Mouse (Mus musculus) urinary bladder, postnatal 4 days (tissue): Measurements from ENCODE around the gene A4galt.

Experiments
- DNase-seq, 2 experiments: peaks; one replicate each; pipeline ENCODE4 v3.0.0; 2021 to 2022; ENCODE audit warnings: low spot score in 2 of 2

A4galt gene

GRCm38 (mm10) chr15:83226066-83226834, 25.3 kb downstream of the A4galt start:
- DNase-seq, result no peak

GRCm38 (mm10) chr15:83224136-83224766, 27.3 kb downstream of the A4galt start:
- peak; percentile 56 to 66 for DNase-seq

GRCm38 (mm10) chr15:83223208-83223962, 28.2 kb downstream of the A4galt start:
- DNase-seq, result peak; percentile 80

GRCm38 (mm10) chr15:83221721-83222120, 29.9 kb downstream of the A4galt start:
- no peak for DNase-seq

DNA sequence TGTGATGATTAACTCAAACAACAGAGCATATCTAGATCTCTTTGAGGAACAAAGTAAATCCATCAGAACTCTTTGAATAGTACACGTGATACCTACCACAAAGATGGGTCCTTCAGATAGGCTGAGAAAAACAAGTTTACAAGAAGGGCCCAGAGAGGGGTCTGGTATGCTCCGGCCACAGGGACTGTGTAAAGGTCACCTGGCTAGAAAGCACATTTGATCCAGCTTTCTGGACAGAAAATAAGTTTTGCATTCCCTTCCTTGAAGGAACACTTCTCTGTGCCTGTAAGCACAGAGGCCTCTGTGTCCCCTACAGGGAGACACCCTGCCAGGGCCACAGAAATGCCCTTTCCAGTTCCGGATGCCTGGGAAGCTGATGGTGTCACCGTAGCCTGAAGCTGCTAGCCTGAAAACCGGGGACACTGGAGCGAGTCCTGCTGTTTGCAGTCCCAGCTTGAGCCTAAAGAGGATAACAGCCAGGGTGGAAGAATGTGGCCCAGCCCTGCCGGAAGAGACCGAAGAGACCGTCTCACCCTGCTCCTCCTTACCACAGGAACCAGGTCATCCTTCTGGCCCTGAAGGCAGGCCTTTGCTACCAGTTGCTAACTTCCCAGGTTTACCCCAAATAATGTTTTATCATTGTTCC, 31.1 kb downstream of the A4galt start:
- no peak for DNase-seq

DNA sequence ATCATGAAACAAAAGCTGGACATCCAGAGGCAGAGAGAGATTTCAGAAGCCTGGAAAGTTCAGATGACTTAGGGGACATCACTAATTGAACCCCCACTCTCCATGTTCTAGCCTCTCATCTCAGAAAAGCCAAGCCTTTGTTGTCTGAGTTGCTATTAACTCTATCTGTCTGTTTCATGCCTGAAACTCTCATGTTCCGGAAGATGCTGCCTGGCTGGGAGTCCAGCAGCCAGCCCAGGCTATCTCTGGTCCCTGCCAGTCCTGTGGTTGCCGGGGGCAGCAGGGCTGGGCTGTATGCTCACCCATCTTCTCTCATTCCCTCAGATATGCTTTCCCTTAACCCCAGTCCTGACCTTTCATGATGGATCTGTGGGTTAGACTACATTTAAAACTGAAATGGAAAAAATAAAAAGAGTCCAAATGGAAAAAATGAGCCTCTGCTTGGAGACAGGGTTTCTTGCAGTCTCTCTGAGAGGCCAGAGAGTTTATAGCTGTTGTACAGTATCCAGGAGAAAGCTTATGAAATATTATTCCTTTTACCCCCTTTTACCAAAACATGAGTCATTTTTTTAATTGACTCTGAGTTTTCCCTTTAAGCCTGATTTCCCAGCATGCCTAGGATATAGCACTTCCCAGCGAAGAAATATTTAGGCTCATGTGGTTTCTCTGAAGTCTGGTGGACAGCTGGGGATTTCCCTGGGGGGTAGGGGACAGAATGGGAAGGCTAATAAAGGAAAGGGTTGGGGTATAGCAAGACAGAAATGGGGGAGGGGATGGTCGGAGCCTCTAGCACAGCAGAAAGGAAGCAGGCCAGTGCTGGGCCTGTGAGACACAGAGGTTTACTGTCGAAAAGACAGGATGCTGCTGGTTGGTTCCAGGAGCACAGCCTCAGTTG, 36.0 kb downstream of the A4galt start:
- no peak for DNase-seq

DNA sequence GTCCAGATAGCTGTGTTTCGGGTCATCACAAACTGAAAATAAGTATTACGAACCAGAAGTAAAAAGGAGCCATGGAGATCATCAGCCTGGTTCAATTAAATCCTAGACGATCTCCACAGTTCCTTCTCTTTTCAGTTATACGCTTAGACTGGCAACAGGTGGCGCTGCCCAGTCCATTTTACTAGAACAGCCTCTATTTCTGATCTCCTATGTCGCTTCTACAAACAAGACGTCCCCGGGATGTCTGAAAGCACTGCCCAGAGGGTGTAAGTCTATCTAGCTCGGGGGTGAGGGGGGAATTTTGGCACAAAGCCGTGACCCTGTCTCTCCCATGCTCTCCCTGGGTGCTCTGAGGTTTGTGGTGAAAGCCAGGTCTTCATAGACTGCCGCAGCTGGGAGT, 41.3 kb downstream of the A4galt start:
- no peak for DNase-seq

DNA sequence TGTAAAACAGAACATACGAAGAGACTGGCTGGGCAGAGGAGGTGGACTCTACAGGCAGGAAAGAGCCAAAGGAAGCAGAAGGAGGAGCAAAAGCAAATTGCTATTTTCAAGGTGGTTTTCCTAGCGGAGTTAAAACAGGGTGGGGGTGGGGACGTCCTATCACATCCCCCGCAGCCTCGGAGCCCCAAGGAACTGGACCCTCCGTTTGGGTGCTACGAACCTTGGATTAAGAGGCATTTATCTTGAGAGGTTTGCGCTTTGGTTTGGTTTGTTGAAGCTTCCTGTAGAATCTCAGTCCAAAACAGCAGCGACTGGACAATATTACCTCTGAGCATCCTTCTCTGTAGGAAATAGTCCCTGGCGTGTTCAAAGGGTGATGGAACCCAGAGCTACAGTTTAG, 41.9 kb downstream of the A4galt start:
- no peak for DNase-seq

DNA sequence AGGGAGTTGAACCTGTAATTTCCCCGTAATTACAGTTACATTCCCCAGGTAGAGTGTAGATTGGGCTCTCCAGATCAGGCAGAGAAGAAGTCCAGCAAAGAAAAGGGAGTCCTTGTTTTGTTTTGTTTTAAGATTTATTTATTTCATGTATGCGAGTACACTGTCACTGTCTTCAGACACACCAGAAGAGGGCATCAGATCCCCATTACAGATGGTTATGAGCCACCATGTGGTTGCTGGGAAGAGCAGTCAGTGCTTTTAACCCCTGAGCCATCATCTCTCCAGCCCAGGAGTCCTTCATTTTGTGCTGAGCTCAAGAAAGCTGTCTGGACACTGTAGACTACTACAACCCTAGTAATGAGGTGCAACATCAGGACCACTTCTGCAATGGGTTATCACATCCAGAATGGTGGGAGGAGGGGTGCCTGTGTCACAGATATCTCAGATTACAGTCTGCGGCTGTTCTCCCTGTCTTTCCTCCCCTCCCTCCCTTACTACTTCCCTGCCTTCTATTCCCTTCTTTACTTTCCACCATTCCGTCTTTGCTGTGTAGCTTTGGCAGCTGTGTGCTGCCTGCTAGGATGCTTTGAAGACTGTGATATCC, 42.4 kb downstream of the A4galt start:
- DNase-seq, result no peak

DNA sequence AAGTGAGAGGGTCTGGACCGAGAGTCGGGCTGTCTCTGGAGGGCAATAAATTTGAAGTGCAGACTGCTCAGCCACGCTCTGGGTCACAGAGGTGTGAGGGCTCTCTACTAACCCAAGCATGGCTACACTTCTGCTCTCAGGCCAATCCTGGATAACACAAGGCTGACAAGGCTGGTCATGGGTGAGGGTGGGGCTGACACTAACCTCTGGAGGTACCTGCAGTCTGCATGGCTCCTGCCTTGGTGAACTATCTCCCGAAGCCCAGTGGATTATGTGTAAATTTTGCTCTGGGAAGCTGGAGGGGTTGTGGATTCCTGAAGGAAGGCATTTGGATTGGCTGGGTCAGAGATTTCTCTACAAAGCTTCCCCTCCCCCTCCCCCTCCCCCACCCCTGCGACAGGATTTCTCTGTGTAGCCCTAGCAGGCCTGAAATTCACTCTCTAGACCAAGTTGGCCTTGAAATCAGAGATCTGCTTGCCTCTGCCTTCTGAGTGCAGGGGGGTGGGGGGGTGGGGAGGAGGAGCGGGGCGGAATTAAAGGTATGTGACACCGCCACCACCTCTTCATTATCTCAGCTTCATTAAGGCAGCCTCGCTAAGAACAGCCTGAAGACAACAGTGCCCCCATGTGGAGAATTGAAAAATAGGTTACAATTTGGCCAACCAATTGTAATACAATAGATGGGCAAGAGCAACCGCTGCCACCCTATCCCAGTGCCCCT, 46.7 kb downstream of the A4galt start:
- no peak for DNase-seq

DNA sequence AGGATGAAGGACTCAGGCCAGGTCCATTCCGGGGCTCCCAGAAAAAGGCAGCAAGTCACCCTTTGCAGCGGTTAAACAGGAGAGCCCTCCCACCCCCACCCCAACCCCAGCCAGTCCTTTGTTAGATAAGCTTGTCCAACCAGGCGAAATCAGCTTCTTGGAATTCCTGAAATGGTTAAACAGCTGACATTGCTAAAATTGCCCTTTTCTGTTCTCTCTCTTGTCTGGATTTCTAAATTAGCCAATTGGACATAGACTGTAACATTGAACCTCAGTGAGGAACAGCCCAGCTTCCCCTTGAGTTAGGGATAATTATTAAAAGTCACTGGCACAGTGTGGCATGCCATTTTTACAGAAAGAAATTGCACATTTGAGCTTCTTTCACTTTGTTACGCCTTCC, 49.2 kb downstream of the A4galt start:
- DNase-seq, result no peak

- DNase-seq, result no peak
These were observed 58.2 kb downstream of the A4galt start for GRCm38 (mm10) chr15:83193413-83193812.

GRCm38 (mm10) chr15:83182351-83182750, 69.2 kb downstream of the A4galt start:
- no peak for DNase-seq

GRCm38 (mm10) chr15:83181800-83182330, 69.7 kb downstream of the A4galt start:
- DNase-seq, result no peak

DNA sequence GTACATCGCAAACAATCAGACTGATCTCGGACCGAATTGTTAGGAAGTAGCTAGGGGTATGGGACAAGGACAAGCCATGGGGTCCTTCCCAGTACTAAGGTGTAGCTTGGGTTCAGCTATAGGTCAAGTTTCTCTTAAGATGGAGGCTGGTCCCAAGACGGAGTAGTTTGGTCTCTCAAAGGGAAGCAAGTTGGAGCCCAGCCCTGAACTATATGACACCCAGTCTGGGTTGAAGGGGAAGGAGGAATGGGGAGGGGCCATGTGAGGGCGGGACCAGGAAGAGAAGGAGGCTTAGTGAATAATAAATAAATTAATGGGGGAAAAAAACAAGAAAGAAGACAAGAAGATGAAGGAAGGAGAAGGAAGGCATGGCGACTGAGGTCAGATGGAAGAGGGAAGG, 71.6 kb downstream of the A4galt start:
- DNase-seq, result no peak
